Mouse (Mus musculus): Measurements from ENCODE around the gene Rpn2. TPM values are rescaled to one million over a fixed set of nuclear protein-coding genes. Genes with fewer than 3 reads are reported as not detected.
A peak's percentile ranks its signal among the peaks of the same experiment; 100 is the strongest.

Rpn2 gene
- polyA plus RNA-seq, 1 experiment from 2014 or later: 301 TPM

GRCm38 (mm10) chr2:157332059-157332458 lies 53.2 kb downstream of the Rpn2 start:
- Histone ChIP-seq H3K36me3 (ENCODE audit: control insufficient read depth, insufficient read depth, low read length) (peaks cover 4% of the 10 kb centered on the region; the same call in 1 of the 2 replicates), H3K9me3 (ENCODE audit: control insufficient read depth, low read depth, low read length) (no peaks in the 10 kb centered on the region), H3K9ac (replicated peaks; ENCODE audit: low read depth, low read length) (no peak overlapping the region), H3K4me1 (ENCODE audit: control insufficient read depth, insufficient read depth, low read length) (no peaks in the 10 kb centered on the region), H3K27ac (ENCODE audit: low read length) (no peak overlapping the region), H3K4me3 (ENCODE audit: low read depth, low read length) (no peak overlapping the region), H3K4me2 (replicated peaks; ENCODE audit: low read depth, low read length) (no peak overlapping the region), H3K27me3 (ENCODE audit: control insufficient read depth, insufficient read depth, low read length) (no peaks in the 10 kb centered on the region)
- 87% methylated on average over 5 of the region's 5 CpGs for WGBS
- no peak for ATAC-seq (ENCODE audit: insufficient number of reproducible peaks, insufficient read depth, low FRiP score, low read depth)

GRCm38 (mm10) chr2:157338663-157339062 lies 59.8 kb downstream of the Rpn2 start:
- Histone ChIP-seq H3K4me3 (ENCODE audit: low read depth, low read length) (no peak overlapping the region), H3K27ac (ENCODE audit: low read length) (no peak overlapping the region), H3K4me1 (ENCODE audit: control insufficient read depth, insufficient read depth, low read length) (0 out of 2 replicates have a peak, but pooled peaks cover 5% of the 10 kb centered on the region), H3K9ac (replicated peaks; ENCODE audit: low read depth, low read length) (no peak overlapping the region), H3K36me3 (ENCODE audit: control insufficient read depth, insufficient read depth, low read length) (no peaks in the 10 kb centered on the region), H3K27me3 (ENCODE audit: control insufficient read depth, insufficient read depth, low read length) (no peaks in the 10 kb centered on the region), H3K9me3 (ENCODE audit: control insufficient read depth, low read depth, low read length) (no peaks in the 10 kb centered on the region), H3K4me2 (replicated peaks; ENCODE audit: low read depth, low read length) (no peak overlapping the region)
- ATAC-seq (ENCODE audit: insufficient number of reproducible peaks, insufficient read depth, low FRiP score, low read depth): no peak
- 45% methylated on average over 5 of the region's 5 CpGs for WGBS

- no peaks in the 10 kb centered on the region for H3K27me3 ChIP-seq (ENCODE audit: control insufficient read depth, insufficient read depth, low read length)
- H3K4me2 ChIP-seq (replicated peaks; ENCODE audit: low read depth, low read length): no peak overlapping the region
- H3K4me1 ChIP-seq (ENCODE audit: control insufficient read depth, insufficient read depth, low read length): 0 out of 2 replicates have a peak, but pooled peaks cover 5% of the 10 kb centered on the region
- 77% methylated on average over 7 of the region's 7 CpGs for WGBS
- H3K9me3 ChIP-seq (ENCODE audit: control insufficient read depth, low read depth, low read length): no peaks in the 10 kb centered on the region
- no peak for ATAC-seq (ENCODE audit: insufficient number of reproducible peaks, insufficient read depth, low FRiP score, low read depth)
- H3K9ac ChIP-seq (replicated peaks; ENCODE audit: low read depth, low read length): no peak overlapping the region
- H3K4me3 ChIP-seq (ENCODE audit: low read depth, low read length): no peak overlapping the region
- no peaks in the 10 kb centered on the region for H3K36me3 ChIP-seq (ENCODE audit: control insufficient read depth, insufficient read depth, low read length)
- H3K27ac ChIP-seq (ENCODE audit: low read length): no peak overlapping the region
These were observed 60.7 kb downstream of the Rpn2 start for GRCm38 (mm10) chr2:157339532-157339931.

GRCm38 (mm10) chr2:157340221-157340741 lies 61.5 kb downstream of the Rpn2 start:
- ATAC-seq (ENCODE audit: insufficient number of reproducible peaks, insufficient read depth, low FRiP score, low read depth): peak; percentile 56; the same call in 1 of the 2 replicates
- no peak overlapping the region for H3K4me3 ChIP-seq (ENCODE audit: low read depth, low read length)
- no peaks in the 10 kb centered on the region for H3K27me3 ChIP-seq (ENCODE audit: control insufficient read depth, insufficient read depth, low read length)
- H3K27ac ChIP-seq (ENCODE audit: low read length): peak overlapping the region; percentile 52; the same call in 1 of the 2 replicates
- 0 out of 2 replicates have a peak, but pooled peaks cover 5% of the 10 kb centered on the region for H3K4me1 ChIP-seq (ENCODE audit: control insufficient read depth, insufficient read depth, low read length)
- H3K4me2 ChIP-seq (replicated peaks; ENCODE audit: low read depth, low read length): no peak overlapping the region
- H3K36me3 ChIP-seq (ENCODE audit: control insufficient read depth, insufficient read depth, low read length): no peaks in the 10 kb centered on the region
- 43% methylated on average over 7 of the region's 7 CpGs for WGBS
- H3K9me3 ChIP-seq (ENCODE audit: control insufficient read depth, low read depth, low read length): no peaks in the 10 kb centered on the region
- no peak overlapping the region for H3K9ac ChIP-seq (replicated peaks; ENCODE audit: low read depth, low read length)

- H3K4me3 ChIP-seq (ENCODE audit: low read depth, low read length): no peak overlapping the region
- H3K36me3 ChIP-seq (ENCODE audit: control insufficient read depth, insufficient read depth, low read length): no peaks in the 10 kb centered on the region
- H3K9me3 ChIP-seq (ENCODE audit: control insufficient read depth, low read depth, low read length): no peaks in the 10 kb centered on the region
- 39% methylated on average over 11 of the region's 11 CpGs for WGBS
- H3K27ac ChIP-seq (ENCODE audit: low read length): no peak overlapping the region
- no peak overlapping the region for H3K4me2 ChIP-seq (replicated peaks; ENCODE audit: low read depth, low read length)
- 0 out of 2 replicates have a peak, but pooled peaks cover 5% of the 10 kb centered on the region for H3K4me1 ChIP-seq (ENCODE audit: control insufficient read depth, insufficient read depth, low read length)
- ATAC-seq (ENCODE audit: insufficient number of reproducible peaks, insufficient read depth, low FRiP score, low read depth): no peak
- no peaks in the 10 kb centered on the region for H3K27me3 ChIP-seq (ENCODE audit: control insufficient read depth, insufficient read depth, low read length)
- no peak overlapping the region for H3K9ac ChIP-seq (replicated peaks; ENCODE audit: low read depth, low read length)
These were observed 62.9 kb downstream of the Rpn2 start for GRCm38 (mm10) chr2:157341554-157342270.

GRCm38 (mm10) chr2:157342328-157342926 lies 63.6 kb downstream of the Rpn2 start:
- no peak overlapping the region for H3K4me3 ChIP-seq (ENCODE audit: low read depth, low read length)
- ATAC-seq (ENCODE audit: insufficient number of reproducible peaks, insufficient read depth, low FRiP score, low read depth): no peak
- no peaks in the 10 kb centered on the region for H3K27me3 ChIP-seq (ENCODE audit: control insufficient read depth, insufficient read depth, low read length)
- H3K9me3 ChIP-seq (ENCODE audit: control insufficient read depth, low read depth, low read length): no peaks in the 10 kb centered on the region
- no peak overlapping the region for H3K4me2 ChIP-seq (replicated peaks; ENCODE audit: low read depth, low read length)
- H3K27ac ChIP-seq (ENCODE audit: low read length): no peak overlapping the region
- 53% methylated on average over 5 of the region's 5 CpGs for WGBS
- H3K9ac ChIP-seq (replicated peaks; ENCODE audit: low read depth, low read length): no peak overlapping the region
- peaks cover 7% of the 10 kb centered on the region; the same call in 1 of the 2 replicates for H3K4me1 ChIP-seq (ENCODE audit: control insufficient read depth, insufficient read depth, low read length)
- no peaks in the 10 kb centered on the region for H3K36me3 ChIP-seq (ENCODE audit: control insufficient read depth, insufficient read depth, low read length)

GRCm38 (mm10) chr2:157343337-157343736 lies 64.5 kb downstream of the Rpn2 start:
- H3K9ac ChIP-seq (replicated peaks; ENCODE audit: low read depth, low read length): no peak overlapping the region
- peaks cover 11% of the 10 kb centered on the region; the same call in 1 of the 2 replicates for H3K4me1 ChIP-seq (ENCODE audit: control insufficient read depth, insufficient read depth, low read length)
- no peak for ATAC-seq (ENCODE audit: insufficient number of reproducible peaks, insufficient read depth, low FRiP score, low read depth)
- no peaks in the 10 kb centered on the region for H3K9me3 ChIP-seq (ENCODE audit: control insufficient read depth, low read depth, low read length)
- no peaks in the 10 kb centered on the region for H3K27me3 ChIP-seq (ENCODE audit: control insufficient read depth, insufficient read depth, low read length)
- WGBS: 53% methylated on average over 6 of the region's 6 CpGs
- no peaks in the 10 kb centered on the region for H3K36me3 ChIP-seq (ENCODE audit: control insufficient read depth, insufficient read depth, low read length)
- H3K4me2 ChIP-seq (replicated peaks; ENCODE audit: low read depth, low read length): no peak overlapping the region
- no peak overlapping the region for H3K27ac ChIP-seq (ENCODE audit: low read length)
- no peak overlapping the region for H3K4me3 ChIP-seq (ENCODE audit: low read depth, low read length)

GRCm38 (mm10) chr2:157347361-157348159 lies 68.7 kb downstream of the Rpn2 start, which contains the start of gene Ghrh:
TSS of gene Ghrh (minus strand) at chr2:157347506.
- Histone ChIP-seq H3K9me3 (ENCODE audit: control insufficient read depth, low read depth, low read length) (no peaks in the 10 kb centered on the region), H3K4me3 (ENCODE audit: low read depth, low read length) (no peak within 1 kb of the TSS), H3K27ac (ENCODE audit: low read length) (peak within 1 kb of the TSS; percentile 93), H3K9ac (replicated peaks; ENCODE audit: low read depth, low read length) (no peak within 1 kb of the TSS), H3K4me2 (replicated peaks; ENCODE audit: low read depth, low read length) (no peak within 1 kb of the TSS), H3K27me3 (ENCODE audit: control insufficient read depth, insufficient read depth, low read length) (no peaks in the 10 kb centered on the region), H3K4me1 (ENCODE audit: control insufficient read depth, insufficient read depth, low read length) (peaks cover 10% of the 10 kb centered on the region), H3K36me3 (ENCODE audit: control insufficient read depth, insufficient read depth, low read length) (no peaks in the 10 kb centered on the region)
- peak; percentile 80; the same call in 1 of the 2 replicates for ATAC-seq (ENCODE audit: insufficient number of reproducible peaks, insufficient read depth, low FRiP score, low read depth)
- WGBS: 66% methylated on average over 26 of the region's 26 CpGs

All from stomach, embryonic 14.5 days (tissue).